Mouse (Mus musculus) lung, embryonic 16.5 days (tissue): ENCODE measurements around the gene Hddc2. TPM values are rescaled to one million over a fixed set of nuclear protein-coding genes. Genes with fewer than 3 reads are reported as not detected.

Experiments
- ATAC-seq: fragments of 200-750 bp; cut with Nextera tagmentation; 2 replicates; pipeline ENCODE4 v1.8.0; 2017; ENCODE audit warnings: low read depth, mild to moderate bottlenecking, moderate library complexity
- H3K27ac ChIP-seq: fragments of 300-500 bp; sonication (generic); 2 replicates; pipeline ENCODE4 v1.5.1; 2014; ENCODE audit warnings: mild to moderate bottlenecking, control low read depth, low read length
- H3K27me3 ChIP-seq: fragments of 300-500 bp; sonication (generic); 2 replicates; pipeline ENCODE4 v1.6.1; 2014; ENCODE audit warnings: low read depth, low read length, mixed read lengths; ENCODE audit not compliant: control insufficient read depth, insufficient read depth
- H3K36me3 ChIP-seq: fragments of 300-500 bp; sonication (generic); 2 replicates; pipeline ENCODE4 v1.6.1; 2014; ENCODE audit warnings: low read length; ENCODE audit not compliant: control insufficient read depth, insufficient read depth
- H3K4me1 ChIP-seq: fragments of 300-500 bp; sonication (generic); replicated peaks from 2 replicates; pipeline ENCODE4 v1.6.1; 2014; ENCODE audit warnings: low read length, mixed read lengths; ENCODE audit not compliant: control insufficient read depth, insufficient read depth
- H3K4me2 ChIP-seq: fragments of 300-500 bp; sonication (generic); 2 replicates; pipeline ENCODE4 v1.6.1; 2014; ENCODE audit warnings: low read depth, low read length, control low read depth
- H3K4me3 ChIP-seq: fragments of 300-500 bp; sonication (generic); 2 replicates; pipeline ENCODE4 v1.5.1; 2014; ENCODE audit warnings: mild to moderate bottlenecking, low read length, control low read depth
- H3K9ac ChIP-seq: fragments of 300-500 bp; sonication (generic); 2 replicates; pipeline ENCODE4 v1.6.1; 2014; ENCODE audit warnings: low read length, control low read depth
- H3K9me3 ChIP-seq: fragments of 300-500 bp; sonication (generic); 2 replicates; pipeline ENCODE4 v1.6.1; 2016; ENCODE audit warnings: low read length; ENCODE audit not compliant: control insufficient read depth
- WGBS: fragments of 180-500 bp; shearing (Covaris S2); extraction: QIAGEN DNeasy Blood & Tissue Kit; methylation state at CpG from one replicate; pipeline ENCODE4 v1.1.7; 2014; 5-methylcytosine and 5-hydroxymethylcytosine counted together
- polyA plus RNA-seq: library from polyadenylated mRNA; unstranded; fragments of >200 nt; fragmentation: Nextera tagmentation; extraction: Ambion mirVana; gene quantifications from 2 replicates; pipeline ENCODE4 v1.2.1, GENCODE M21; 2015

Hddc2 gene
- polyA plus RNA-seq, 1 experiment from 2014 or later, result 48.1 TPM

GRCm38 (mm10) chr10:31298921-31299574 lies 14.1 kb upstream of the Hddc2 start:
- Histone ChIP-seq H3K27ac (no peak overlapping the region), H3K9ac (no peak overlapping the region), H3K9me3 (no peaks in the 10 kb centered on the region), H3K27me3 (no peaks in the 10 kb centered on the region), H3K4me3 (no peak overlapping the region), H3K4me2 (no peak overlapping the region), H3K36me3 (no peaks in the 10 kb centered on the region), H3K4me1 (no peaks in the 10 kb centered on the region)
- no peak for ATAC-seq
- 21% methylated on average over 6 of the region's 6 CpGs for WGBS

- Histone ChIP-seq H3K27me3 (no peaks in the 10 kb centered on the region), H3K4me3 (no peak overlapping the region), H3K4me2 (no peak overlapping the region), H3K27ac (no peak overlapping the region), H3K9ac (no peak overlapping the region), H3K9me3 (no peaks in the 10 kb centered on the region), H3K36me3 (no peaks in the 10 kb centered on the region), H3K4me1 (no peaks in the 10 kb centered on the region)
- 50% methylated on average over 1 of the region's 1 CpGs for WGBS
- ATAC-seq, result no peak
These were observed 12.9 kb upstream of the Hddc2 start for GRCm38 (mm10) chr10:31300292-31300691.

GRCm38 (mm10) chr10:31303446-31303845 lies 9.7 kb upstream of the Hddc2 start:
- no peaks in the 10 kb centered on the region for H3K36me3 ChIP-seq
- ATAC-seq, result no peak
- no peaks in the 10 kb centered on the region for H3K9me3 ChIP-seq
- H3K4me1 ChIP-seq, result no peaks in the 10 kb centered on the region
- no peak overlapping the region for H3K27ac ChIP-seq
- H3K4me2 ChIP-seq, result no peak overlapping the region
- H3K9ac ChIP-seq, result no peak overlapping the region
- no peaks in the 10 kb centered on the region for H3K27me3 ChIP-seq
- 91% methylated on average over 2 of the region's 2 CpGs for WGBS
- no peak overlapping the region for H3K4me3 ChIP-seq

GRCm38 (mm10) chr10:31307024-31307598 lies 6.1 kb upstream of the Hddc2 start:
- 18% methylated on average over 1 of the region's 1 CpGs for WGBS
- no peak overlapping the region for H3K4me3 ChIP-seq
- H3K4me1 ChIP-seq, result no peaks in the 10 kb centered on the region
- H3K36me3 ChIP-seq, result no peaks in the 10 kb centered on the region
- H3K9ac ChIP-seq, result no peak overlapping the region
- ATAC-seq, result no peak
- no peak overlapping the region for H3K27ac ChIP-seq
- H3K27me3 ChIP-seq, result no peaks in the 10 kb centered on the region
- H3K9me3 ChIP-seq, result no peaks in the 10 kb centered on the region
- H3K4me2 ChIP-seq, result no peak overlapping the region

GRCm38 (mm10) chr10:31318491-31318890 lies 5.3 kb downstream of the Hddc2 start:
- Histone ChIP-seq H3K4me1 (peaks cover 2% of the 10 kb centered on the region; the same call in 1 of the 2 replicates), H3K36me3 (peaks cover 5% of the 10 kb centered on the region; the same call in 1 of the 2 replicates), H3K9me3 (no peaks in the 10 kb centered on the region), H3K9ac (no peak overlapping the region), H3K27ac (no peak overlapping the region), H3K4me2 (no peak overlapping the region), H3K4me3 (no peak overlapping the region), H3K27me3 (no peaks in the 10 kb centered on the region)
- 80% methylated on average over 5 of the region's 5 CpGs for WGBS
- ATAC-seq, result no peak

GRCm38 (mm10) chr10:31329436-31329835 lies 16.3 kb downstream of the Hddc2 start:
- no peak overlapping the region for H3K4me2 ChIP-seq
- H3K9ac ChIP-seq, result no peak overlapping the region
- no peaks in the 10 kb centered on the region for H3K9me3 ChIP-seq
- H3K27ac ChIP-seq, result no peak overlapping the region
- H3K4me3 ChIP-seq, result no peak overlapping the region
- H3K27me3 ChIP-seq, result no peaks in the 10 kb centered on the region
- 0 out of 2 replicates have a peak, but pooled peaks cover 2% of the 10 kb centered on the region for H3K4me1 ChIP-seq
- H3K36me3 ChIP-seq, result peaks cover 13% of the 10 kb centered on the region; the same call in 1 of the 2 replicates
- no peak for ATAC-seq
- 43% methylated on average over 1 of the region's 1 CpGs for WGBS

- no peak overlapping the region for H3K4me2 ChIP-seq
- H3K36me3 ChIP-seq, result peaks cover 13% of the 10 kb centered on the region; the same call in 1 of the 2 replicates
- H3K4me3 ChIP-seq, result no peak overlapping the region
- 87% methylated on average over 3 of the region's 3 CpGs for WGBS
- 0 out of 2 replicates have a peak, but pooled peaks cover 2% of the 10 kb centered on the region for H3K4me1 ChIP-seq
- no peak for ATAC-seq
- H3K27me3 ChIP-seq, result no peaks in the 10 kb centered on the region
- H3K27ac ChIP-seq, result no peak overlapping the region
- H3K9me3 ChIP-seq, result no peaks in the 10 kb centered on the region
- H3K9ac ChIP-seq, result no peak overlapping the region
These were observed 17.2 kb downstream of the Hddc2 start for GRCm38 (mm10) chr10:31330286-31330962.

GRCm38 (mm10) chr10:31331225-31331775 lies 18.1 kb downstream of the Hddc2 start:
- no peak for ATAC-seq
- Histone ChIP-seq H3K4me1 (0 out of 2 replicates have a peak, but pooled peaks cover 2% of the 10 kb centered on the region), H3K4me3 (no peak overlapping the region), H3K9ac (no peak overlapping the region), H3K27me3 (no peaks in the 10 kb centered on the region), H3K36me3 (peaks cover 8% of the 10 kb centered on the region; the same call in 1 of the 2 replicates), H3K4me2 (no peak overlapping the region), H3K9me3 (no peaks in the 10 kb centered on the region), H3K27ac (no peak overlapping the region)
- 84% methylated on average over 4 of the region's 4 CpGs for WGBS

- no peaks in the 10 kb centered on the region for H3K36me3 ChIP-seq
- H3K4me3 ChIP-seq, result no peak overlapping the region
- 74% methylated on average over 5 of the region's 5 CpGs for WGBS
- H3K27me3 ChIP-seq, result no peaks in the 10 kb centered on the region
- H3K4me2 ChIP-seq, result no peak overlapping the region
- no peaks in the 10 kb centered on the region for H3K9me3 ChIP-seq
- H3K27ac ChIP-seq, result no peak overlapping the region
- H3K4me1 ChIP-seq, result 0 out of 2 replicates have a peak, but pooled peaks cover under 1% of the 10 kb centered on the region
- H3K9ac ChIP-seq, result no peak overlapping the region
- ATAC-seq, result no peak
These were observed 23.2 kb downstream of the Hddc2 start for GRCm38 (mm10) chr10:31336432-31336831.
